Mouse (Mus musculus): Measurements from ENCODE around the gene Cct7.

The Cct7 gene

DNA sequence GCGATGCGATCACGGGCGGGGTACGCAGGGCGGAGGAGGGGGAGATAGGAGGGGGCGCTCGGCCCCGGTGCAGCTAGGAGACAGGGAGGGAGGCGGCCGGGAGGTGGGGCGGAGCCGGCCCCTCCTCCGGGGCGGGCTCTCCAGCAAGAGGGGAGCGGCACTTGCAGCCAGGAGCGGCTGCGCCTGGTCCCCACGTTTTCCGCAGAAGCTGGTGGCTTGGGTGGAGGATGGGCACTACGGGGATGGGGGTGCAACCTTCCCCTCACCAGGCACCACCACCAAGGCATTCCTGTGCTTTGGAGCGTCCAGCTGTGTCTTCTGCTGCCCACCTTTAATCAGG lies 51.6 kb downstream of the Cct7 start, which contains the start of gene Fbxo41:
Gene Fbxo41, minus strand, starts transcription at position 84 of the 340 bp plus-strand sequence.
- no peak for DNase-seq (ENCODE audit: low spot score)

DNA sequence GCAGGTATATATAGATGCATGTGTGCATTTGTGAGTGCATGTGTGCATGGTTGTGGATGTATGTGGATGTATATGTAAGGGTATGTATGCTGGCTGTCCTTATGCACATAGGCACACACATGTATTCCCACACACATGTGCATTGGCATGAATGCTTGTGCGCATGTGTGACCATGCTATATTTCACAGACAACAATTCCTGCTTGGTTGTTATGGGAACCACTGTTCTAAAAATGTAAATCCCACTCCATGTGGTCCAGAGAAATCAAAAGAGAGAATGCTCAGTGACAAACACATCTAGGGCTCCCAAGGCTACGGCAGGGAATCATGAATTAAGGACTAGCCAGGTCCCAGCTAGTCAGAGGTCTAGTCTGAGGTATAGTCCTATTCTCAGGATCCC lies 53.6 kb downstream of the Cct7 start:
- DNase-seq (ENCODE audit: low spot score): no peak

- no peak for DNase-seq (ENCODE audit: low spot score)
Measured at GRCm38 (mm10) chr6:85508602-85509001, 57.3 kb downstream of the Cct7 start.

- DNase-seq (ENCODE audit: low spot score): peak; percentile 74
Measured at GRCm38 (mm10) chr6:85510476-85510875, 59.2 kb downstream of the Cct7 start.

- no peak for DNase-seq (ENCODE audit: low spot score)
Measured at GRCm38 (mm10) chr6:85511286-85512055, 60.2 kb downstream of the Cct7 start.

DNA sequence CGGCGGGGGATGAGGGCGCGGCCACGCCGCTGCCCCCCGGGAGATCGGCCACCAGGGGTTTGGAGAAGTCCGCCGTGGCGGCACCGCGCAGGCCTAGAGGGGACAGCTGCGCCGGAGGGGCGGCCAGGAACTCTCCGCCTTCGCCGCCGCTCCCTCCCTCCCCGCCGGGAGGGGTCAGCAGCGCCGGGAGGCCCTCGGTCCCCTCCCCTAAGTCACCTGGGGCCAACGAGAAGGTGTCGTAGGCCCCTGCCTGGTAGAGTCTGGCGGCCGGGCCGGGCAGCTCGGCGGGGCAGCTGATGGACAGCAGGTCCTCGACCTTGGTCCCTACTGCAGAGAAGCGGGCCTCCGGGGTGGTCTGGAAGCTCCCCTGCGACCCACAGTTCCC lies 60.7 kb downstream of the Cct7 start:
- DNase-seq (ENCODE audit: low spot score): no peak

- DNase-seq (ENCODE audit: low spot score): no peak
Measured at GRCm38 (mm10) chr6:85512577-85513530, 61.5 kb downstream of the Cct7 start.

DNA sequence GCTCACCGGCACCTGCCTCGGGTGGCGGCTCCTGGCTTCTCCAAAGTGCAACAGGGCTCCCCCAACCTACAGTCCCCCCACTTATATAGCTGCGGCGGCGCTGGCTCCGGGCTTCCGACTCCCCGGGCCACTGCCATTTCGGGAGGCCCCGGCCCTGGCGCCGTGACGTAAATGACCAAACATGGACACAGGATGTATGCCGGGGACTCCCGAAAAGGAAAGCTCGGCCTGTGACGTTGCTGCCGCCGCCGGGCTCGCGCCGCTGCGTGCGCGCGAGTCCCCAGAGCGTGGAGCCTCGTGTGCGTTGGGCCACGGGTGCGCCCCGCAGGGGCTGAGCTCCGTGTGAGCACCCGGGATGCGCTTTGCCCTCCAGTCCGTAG lies 62.2 kb downstream of the Cct7 start, which contains the start of gene Egr4:
Gene Egr4, minus strand, starts transcription at position 59 of the 380 bp plus-strand sequence.
- DNase-seq (ENCODE audit: low spot score): peak; percentile 68

GRCm38 (mm10) chr6:85515941-85516340 lies 64.6 kb downstream of the Cct7 start:
- no peak for DNase-seq (ENCODE audit: low spot score)

Data from layer of hippocampus, adult 9-10 months (tissue).